Mouse (Mus musculus) thymus, adult 2 months (tissue): ENCODE measurements around the gene Acsm2. TPM values are rescaled to one million over a fixed set of nuclear protein-coding genes. Genes with fewer than 3 reads are reported as not detected.

Experiments used
- DNase-seq: peaks from one replicate; pipeline ENCODE4 v3.0.0; 2021
- H3K27ac ChIP-seq: fragments of 200-500 bp; 2 replicates; pipeline ENCODE4 v1.5.1; 2012; ENCODE audit warnings: low read length, control low read depth; ENCODE audit not compliant: control insufficient read depth, insufficient read depth
- H3K27me3 ChIP-seq: fragments of 200-500 bp; 2 replicates; pipeline ENCODE4 v1.6.1; 2012; ENCODE audit warnings: mild to moderate bottlenecking, low read length, moderate library complexity, mixed read lengths; ENCODE audit not compliant: control insufficient read depth, insufficient read depth
- H3K36me3 ChIP-seq: fragments of 200-500 bp; 2 replicates; pipeline ENCODE4 v1.6.1; 2012; ENCODE audit warnings: mild to moderate bottlenecking, low read length, moderate library complexity; ENCODE audit not compliant: control insufficient read depth, insufficient read depth
- H3K4me1 ChIP-seq: fragments of 200-500 bp; replicated peaks from 2 replicates; pipeline ENCODE4 v1.6.1; 2012; ENCODE audit warnings: low read length; ENCODE audit not compliant: control insufficient read depth, insufficient read depth
- H3K4me3 ChIP-seq: fragments of 200-500 bp; 2 replicates; pipeline ENCODE4 v1.5.1; 2012; ENCODE audit warnings: mild to moderate bottlenecking, low read length, control low read depth, moderate library complexity; ENCODE audit not compliant: control insufficient read depth, insufficient read depth
- CTCF ChIP-seq: fragments of 200-500 bp; IDR thresholded peaks from 2 replicates; pipeline ENCODE4 v1.5.1; 2012; ENCODE audit warnings: mild to moderate bottlenecking, control low read depth, low read length, moderate library complexity, borderline replicate concordance; ENCODE audit not compliant: control insufficient read depth, poor library complexity, insufficient read depth; ENCODE audit errors: extremely low read depth
- POLR2A ChIP-seq: fragments of 200-500 bp; IDR thresholded peaks from 2 replicates; pipeline ENCODE4 v1.6.1; 2012; ENCODE audit warnings: mild to moderate bottlenecking, low read length, control low read depth, moderate library complexity; ENCODE audit not compliant: control insufficient read depth, poor library complexity, insufficient read depth; ENCODE audit errors: extremely low read depth
- WGBS: fragments of 180-500 bp; shearing (Covaris S2); methylation state at CpG from one replicate; pipeline ENCODE4 v1.1.7; 2018; 5-methylcytosine and 5-hydroxymethylcytosine counted together
- polyA plus RNA-seq: library from polyadenylated mRNA; depleted of rRNA; stranded (reverse); fragments of >200 nt; gene quantifications from 2 replicates; pipeline ENCODE4 v1.2.3, GENCODE M21; 2012

Gene Acsm2
- polyA plus RNA-seq, 1 experiment, result 0.65 TPM

DNA sequence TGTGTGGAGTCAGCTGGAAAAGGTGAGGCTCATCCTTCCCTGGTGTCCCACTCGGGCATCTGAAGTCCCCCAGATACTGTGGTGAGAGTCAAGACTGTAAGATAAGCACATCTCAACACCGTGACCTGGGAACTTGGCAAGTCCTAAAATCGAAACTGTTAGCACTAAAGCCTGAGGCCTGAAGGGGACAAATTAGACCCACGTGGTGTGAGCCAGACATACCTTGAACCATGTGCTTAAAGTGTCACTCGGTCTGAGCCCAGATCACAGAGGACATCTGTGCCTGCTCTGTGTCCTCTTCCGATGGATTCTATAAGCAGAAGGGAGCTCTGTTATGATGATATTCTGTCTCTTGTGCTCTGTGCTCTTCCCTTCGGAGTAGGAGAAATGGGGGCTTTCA, 25.5 kb upstream of the Acsm2 start:
- TF ChIP-seq POLR2A (no peak), CTCF (no peak)
- Histone ChIP-seq H3K27ac (no peak overlapping the region), H3K36me3 (no peaks in the 10 kb centered on the region), H3K4me3 (no peak overlapping the region), H3K4me1 (no peaks in the 10 kb centered on the region), H3K27me3 (no peaks in the 10 kb centered on the region)
- no peak for DNase-seq
- 83% methylated on average over 7 of the region's 7 CpGs for WGBS

GRCm38 (mm10) chr7:119532924-119533323, 21.2 kb upstream of the Acsm2 start:
- Histone ChIP-seq H3K4me1 (no peaks in the 10 kb centered on the region), H3K27ac (no peak overlapping the region), H3K4me3 (no peak overlapping the region), H3K27me3 (no peaks in the 10 kb centered on the region), H3K36me3 (no peaks in the 10 kb centered on the region)
- 64% methylated on average over 1 of the region's 1 CpGs for WGBS
- no peak for TF ChIP-seq CTCF
- no peak for TF ChIP-seq POLR2A
- no peak for DNase-seq

- Histone ChIP-seq H3K36me3 (no peaks in the 10 kb centered on the region), H3K4me1 (no peaks in the 10 kb centered on the region), H3K27ac (no peak overlapping the region), H3K4me3 (no peak overlapping the region), H3K27me3 (no peaks in the 10 kb centered on the region)
- DNase-seq, result no peak
- WGBS, result 85% methylated on average over 2 of the region's 2 CpGs
- TF ChIP-seq POLR2A (no peak), CTCF (no peak)
Measured at GRCm38 (mm10) chr7:119534389-119534788, 19.8 kb upstream of the Acsm2 start.

DNA sequence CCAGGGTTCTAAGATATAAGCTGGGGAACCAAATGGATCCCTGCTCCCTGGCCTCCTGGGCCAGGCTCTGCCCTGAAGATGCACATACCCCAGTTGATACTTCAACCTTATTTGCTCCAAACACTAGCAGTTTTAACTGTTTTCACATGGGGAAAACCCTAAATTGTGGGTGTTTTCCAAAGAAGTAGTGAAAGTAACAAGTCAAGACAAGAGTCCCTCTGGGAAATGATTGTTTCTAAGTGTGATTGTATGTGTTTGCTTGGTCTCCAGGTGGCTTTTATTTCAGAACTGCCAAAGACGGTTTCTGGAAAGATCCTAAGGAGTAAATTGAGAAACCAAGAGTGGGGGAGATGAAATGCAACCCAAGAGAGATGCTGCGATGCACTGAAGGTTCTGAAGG, 11.7 kb upstream of the Acsm2 start:
- Histone ChIP-seq H3K27ac (no peak overlapping the region), H3K27me3 (no peaks in the 10 kb centered on the region), H3K4me3 (no peak overlapping the region), H3K36me3 (no peaks in the 10 kb centered on the region), H3K4me1 (no peaks in the 10 kb centered on the region)
- TF ChIP-seq POLR2A, result no peak
- TF ChIP-seq CTCF, result no peak
- DNase-seq, result no peak
- WGBS, result 88% methylated on average over 2 of the region's 2 CpGs

GRCm38 (mm10) chr7:119545572-119545971, 8.6 kb upstream of the Acsm2 start:
- Histone ChIP-seq H3K4me3 (no peak overlapping the region), H3K27ac (no peak overlapping the region), H3K27me3 (no peaks in the 10 kb centered on the region), H3K4me1 (no peaks in the 10 kb centered on the region), H3K36me3 (no peaks in the 10 kb centered on the region)
- TF ChIP-seq CTCF, result no peak
- no peak for TF ChIP-seq POLR2A
- no peak for DNase-seq

DNA sequence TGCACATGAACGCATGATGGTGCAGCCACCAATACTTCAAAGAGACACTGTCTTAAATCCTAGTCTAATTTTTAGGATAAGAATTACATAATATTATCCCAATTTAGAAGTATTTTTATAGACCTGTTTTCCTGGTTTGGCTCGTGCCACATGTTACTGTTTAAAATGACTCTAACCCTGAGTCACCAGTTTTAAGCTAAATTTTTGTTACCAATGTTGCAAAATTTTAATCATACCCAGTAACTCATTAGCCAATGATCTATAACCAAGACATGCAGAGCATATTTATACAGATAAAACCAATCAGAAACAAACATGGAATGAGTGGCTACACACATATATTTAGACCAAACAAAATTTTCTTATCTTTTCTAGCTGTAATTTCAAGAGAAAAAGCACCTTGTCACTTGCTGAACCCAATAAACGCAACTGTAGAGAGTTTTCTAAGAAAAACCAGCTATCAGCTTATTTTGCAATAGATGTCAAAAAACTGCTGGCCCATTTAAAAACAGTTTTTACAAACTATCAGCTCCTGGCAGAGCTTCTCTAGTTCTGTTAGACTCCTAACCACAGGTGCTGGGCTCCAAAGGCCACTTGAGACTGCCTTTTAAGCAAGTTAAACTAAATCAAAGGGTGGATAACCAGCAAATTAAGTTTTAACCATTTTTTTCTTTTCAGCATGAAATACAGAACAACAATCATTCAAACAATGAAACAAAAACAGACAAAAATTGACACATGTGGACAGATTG, 3.5 kb upstream of the Acsm2 start:
- Histone ChIP-seq H3K27ac (no peak overlapping the region), H3K27me3 (no peaks in the 10 kb centered on the region), H3K4me1 (no peaks in the 10 kb centered on the region), H3K4me3 (no peak overlapping the region), H3K36me3 (no peaks in the 10 kb centered on the region)
- TF ChIP-seq POLR2A (no peak), CTCF (no peak)
- 88% methylated on average over 3 of the region's 3 CpGs for WGBS
- no peak for DNase-seq
